Mouse (Mus musculus) cerebellum, adult 2 months (tissue): ENCODE measurements at regions not wholly inside any gene's neighbourhood (a gene's known extent, or its start where the extent isn't known, plus 50 kb on each side); places are given as distances from the start of the nearest gene placed in this dataset.

Source experiments
- DNase-seq, 2 experiments: peaks; one replicate each; pipeline ENCODE4 v3.0.0; 2021
- H3K27ac ChIP-seq: fragments of 200-500 bp; 2 replicates; pipeline ENCODE4 v1.5.1; 2012; ENCODE audit warnings: low read length, control low read depth, inconsistent platforms; ENCODE audit not compliant: insufficient read depth
- H3K27me3 ChIP-seq: fragments of 200-500 bp; 2 replicates; pipeline ENCODE4 v1.6.1; 2012; ENCODE audit warnings: inconsistent platforms, mild to moderate bottlenecking, low read length, moderate library complexity; ENCODE audit not compliant: control insufficient read depth, insufficient read depth
- H3K4me1 ChIP-seq: fragments of 200-500 bp; 2 replicates; pipeline ENCODE4 v1.6.1; 2011; ENCODE audit warnings: low read length; ENCODE audit not compliant: control insufficient read depth, insufficient read depth
- H3K4me3 ChIP-seq: fragments of 200-500 bp; replicated peaks from 2 replicates; pipeline ENCODE3; 2011; ENCODE audit warnings: mild to moderate bottlenecking, low read depth, low read length, control low read depth; ENCODE audit not compliant: insufficient read depth
- CTCF ChIP-seq: fragments of 200-500 bp; IDR thresholded peaks from 2 replicates; pipeline ENCODE4 v1.5.1; 2011; ENCODE audit warnings: low read depth, mild to moderate bottlenecking, control low read depth, low read length, moderate library complexity, borderline replicate concordance; ENCODE audit not compliant: insufficient read depth
- POLR2A ChIP-seq: fragments of 200-500 bp; IDR thresholded peaks from 2 replicates; pipeline ENCODE4 v1.6.1; 2011; ENCODE audit warnings: low read length, control low read depth, borderline replicate concordance; ENCODE audit not compliant: insufficient read depth
- WGBS: fragments of 180-500 bp; shearing (Covaris S2); methylation state at CpG from one replicate; pipeline ENCODE4 v1.1.7; 2018; 5-methylcytosine and 5-hydroxymethylcytosine counted together

DNA sequence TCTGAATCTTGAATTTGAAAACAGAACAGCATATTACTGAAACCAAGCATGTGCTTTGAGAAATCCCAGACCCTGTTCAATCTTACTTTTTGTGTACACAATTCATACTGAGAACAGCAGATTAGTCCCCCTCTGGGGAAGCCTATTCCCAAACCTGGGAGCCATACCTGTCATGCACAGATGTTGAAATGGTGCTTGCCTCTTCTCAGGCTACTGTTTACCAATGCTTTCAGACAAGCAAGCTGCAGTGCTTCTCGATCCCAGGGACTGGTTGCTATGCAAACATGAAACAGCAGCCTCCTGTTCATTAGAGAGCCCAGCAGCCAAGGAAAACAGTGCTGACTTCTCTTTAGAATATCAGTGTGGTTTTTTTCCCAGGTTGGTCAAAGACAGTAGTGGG is 80.3 kb upstream of the Mbnl2 start:
- no peak overlapping the region for H3K27ac ChIP-seq
- WGBS = 33% methylated on average over 1 of the region's 1 CpGs
- H3K27me3 ChIP-seq = no peaks in the 10 kb centered on the region
- no peaks in the 10 kb centered on the region for H3K4me1 ChIP-seq
- DNase-seq = no peak
- TF ChIP-seq POLR2A = no peak
- TF ChIP-seq CTCF = no peak
- H3K4me3 ChIP-seq = no peak overlapping the region

DNA sequence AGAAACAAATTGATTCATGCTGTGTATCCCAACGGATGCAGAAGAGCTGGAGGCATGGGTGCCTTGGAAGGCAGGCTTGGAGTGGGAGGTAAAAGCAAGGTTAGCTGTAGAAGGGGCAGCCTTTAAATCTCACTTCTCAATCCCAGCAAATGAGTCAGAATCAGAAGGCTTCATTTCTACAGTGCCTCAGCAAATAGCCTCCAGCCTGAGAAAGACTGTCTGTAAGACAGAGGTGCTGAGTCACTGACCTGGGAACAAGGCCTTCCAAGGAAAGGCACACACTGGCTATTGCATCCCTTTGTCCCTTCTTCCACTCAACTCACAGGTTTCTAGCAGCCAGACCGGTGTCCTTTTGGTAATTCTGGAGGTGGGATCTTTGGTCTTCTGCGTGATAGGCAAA is 63.7 kb upstream of the Mbnl2 start:
- WGBS = 79% methylated on average over 3 of the region's 3 CpGs
- DNase-seq = no peak

DNA sequence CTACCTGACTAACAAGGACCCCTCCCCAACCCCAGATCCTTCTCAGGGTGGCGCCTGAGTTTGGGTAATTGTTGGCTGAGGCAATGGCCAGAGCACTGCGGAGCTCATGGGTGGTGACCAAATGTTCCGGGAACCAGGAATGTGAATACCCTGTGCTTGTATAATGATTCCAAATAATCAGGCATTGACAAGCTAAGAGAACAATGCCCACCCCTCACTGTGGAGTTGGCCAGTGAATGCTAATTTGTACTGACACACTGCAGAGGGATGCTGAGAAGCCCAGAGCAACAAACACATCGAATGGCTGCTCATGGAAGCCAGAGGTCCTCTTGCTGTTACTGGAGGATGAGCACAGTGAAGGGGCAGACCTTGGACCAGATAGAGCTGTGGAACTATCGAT is 62.8 kb upstream of the Mbnl2 start:
- no peak overlapping the region for H3K27ac ChIP-seq

More for the DNA sequence above, 63.7 kb upstream of the Mbnl2 start:
- Histone ChIP-seq H3K4me3 (no peak overlapping the region), H3K4me1 (0 out of 2 replicates have a peak, but pooled peaks cover 1% of the 10 kb centered on the region), H3K27ac (no peak overlapping the region), H3K27me3 (no peaks in the 10 kb centered on the region)
- TF ChIP-seq CTCF = no peak
- no peak for TF ChIP-seq POLR2A

GRCm38 (mm10) chr14:120219224-120219623 is 56.2 kb upstream of the Mbnl2 start:
- no peak for TF ChIP-seq POLR2A
- TF ChIP-seq CTCF = no peak
- H3K27ac ChIP-seq = no peak overlapping the region
- 72% methylated on average over 4 of the region's 4 CpGs for WGBS
- no peaks in the 10 kb centered on the region for H3K27me3 ChIP-seq
- no peak overlapping the region for H3K4me3 ChIP-seq
- DNase-seq = no peak
- peaks cover 4% of the 10 kb centered on the region; the same call in 1 of the 2 replicates for H3K4me1 ChIP-seq

More for the DNA sequence above, 62.8 kb upstream of the Mbnl2 start:
- TF ChIP-seq CTCF = no peak
- TF ChIP-seq POLR2A = no peak
- WGBS = 41% methylated on average over 5 of the region's 5 CpGs
- Histone ChIP-seq H3K4me3 (no peak overlapping the region), H3K4me1 (no peaks in the 10 kb centered on the region), H3K27me3 (no peaks in the 10 kb centered on the region)
- DNase-seq = no peak

DNA sequence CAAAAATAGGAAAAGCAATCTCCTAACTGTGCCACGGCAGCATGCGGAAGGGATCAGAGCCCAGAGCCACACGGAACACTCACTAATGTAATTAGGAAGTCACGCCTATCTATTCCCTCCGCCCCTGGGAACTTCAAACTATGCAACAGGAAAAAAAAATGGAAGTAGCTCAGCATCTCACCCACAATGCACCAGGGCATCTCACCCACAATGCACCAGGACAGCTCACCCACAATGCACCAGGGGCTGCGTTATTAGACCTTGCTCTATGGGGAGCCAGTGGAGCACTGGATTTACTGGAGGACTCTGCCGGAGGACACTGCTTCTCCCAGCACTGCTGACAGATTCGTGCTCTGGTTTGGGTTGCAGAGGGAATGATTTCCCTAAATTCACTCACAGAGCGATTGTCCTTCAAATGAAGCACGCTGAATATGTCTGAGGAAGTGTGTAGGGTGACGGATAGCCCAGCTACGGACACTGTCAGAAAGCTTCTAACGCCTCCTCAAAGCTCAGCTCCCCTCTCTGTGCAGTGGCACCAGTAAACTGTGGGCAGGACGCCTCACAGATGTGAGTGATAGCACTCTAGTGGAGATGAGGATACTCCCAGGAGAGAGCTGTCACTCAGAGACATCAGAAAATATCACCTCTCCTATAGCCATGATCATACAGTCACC is 51.8 kb upstream of the Mbnl2 start:
- 62% methylated on average over 14 of the region's 14 CpGs for WGBS
- Histone ChIP-seq H3K4me3 (no peak overlapping the region), H3K27me3 (no peaks in the 10 kb centered on the region), H3K27ac (no peak overlapping the region), H3K4me1 (peaks cover 11% of the 10 kb centered on the region)
- TF ChIP-seq POLR2A (no peak), CTCF (no peak)
- peak in 1 of 2 experiments; percentile 8 for DNase-seq

DNA sequence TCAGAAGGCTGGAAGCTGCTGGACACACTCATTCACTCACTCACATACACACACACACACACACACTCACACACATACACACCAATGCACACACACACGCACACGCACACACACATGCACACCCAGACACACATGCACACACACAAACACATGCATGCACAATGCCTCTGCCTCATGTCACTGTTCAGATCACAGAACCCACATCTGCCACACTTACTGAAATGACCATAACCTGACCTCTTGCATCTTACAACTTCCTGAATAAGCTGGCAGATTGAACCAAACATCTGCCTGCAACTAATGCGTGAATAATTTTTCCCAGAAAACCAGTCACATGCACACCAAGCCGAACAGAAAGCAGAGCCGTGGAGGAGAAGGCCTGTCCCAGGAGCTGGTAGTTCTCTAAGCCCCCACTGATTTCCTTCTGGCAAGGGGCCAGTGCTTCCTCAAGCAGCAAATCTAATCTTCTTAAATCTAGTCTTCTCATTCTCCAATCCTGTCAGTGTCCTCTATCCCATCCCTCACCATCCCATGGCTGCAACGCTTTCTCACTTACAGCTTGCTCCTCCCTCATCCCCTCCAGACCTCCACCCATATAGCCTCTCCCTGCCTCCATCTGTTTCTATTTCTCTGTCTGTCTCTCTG is 51.1 kb upstream of the Mbnl2 start:
- Histone ChIP-seq H3K27me3 (no peaks in the 10 kb centered on the region), H3K4me1 (peaks cover 11% of the 10 kb centered on the region), H3K4me3 (no peak overlapping the region), H3K27ac (no peak overlapping the region)
- DNase-seq = no peak
- TF ChIP-seq CTCF (no peak), POLR2A (no peak)
- 69% methylated on average over 6 of the region's 6 CpGs for WGBS

GRCm38 (mm10) chr14:120225657-120226056 is 49.8 kb upstream of the Mbnl2 start:
- TF ChIP-seq POLR2A = no peak
- Histone ChIP-seq H3K4me3 (no peak overlapping the region), H3K4me1 (peaks cover 11% of the 10 kb centered on the region), H3K27me3 (no peaks in the 10 kb centered on the region), H3K27ac (no peak overlapping the region)
- DNase-seq = peak; percentile 47 to 62
- 30% methylated on average over 3 of the region's 3 CpGs for WGBS
